ENCODE assay signal across 12 mouse cellular contexts in the genomic region with DNA sequence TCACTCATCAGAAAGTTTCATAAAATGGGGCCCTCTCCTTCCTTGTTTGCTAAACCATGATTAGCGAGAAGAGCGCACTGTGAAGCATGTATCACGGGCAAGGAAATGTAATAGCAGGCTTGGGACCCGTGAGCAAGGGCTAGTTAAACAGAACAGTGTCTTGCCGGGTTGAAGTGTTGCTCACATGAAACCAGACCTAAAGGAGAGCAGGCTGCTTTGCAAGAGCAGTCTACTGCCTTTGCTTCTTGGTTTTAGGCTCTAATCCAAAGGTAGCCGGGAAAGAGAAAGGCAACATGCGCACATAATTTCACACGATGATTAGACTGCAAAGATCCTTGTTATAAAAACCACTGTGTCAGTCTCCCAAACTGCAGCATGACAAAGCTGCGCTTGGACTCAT.
DNase-seq lines count a peak whose midpoint lies in the region; ATAC-seq and TF ChIP-seq lines count a peak whose summit lies in the region.
"Had no signal": no experiment of that assay in that cellular context is flagged by ENCODE, and none has a peak within 500 bp of the region (broad histone marks: within the 10 kb centered on the region; RNA-seq: fewer than 3 reads in every experiment).

No protein-coding gene starts in this region.

- H3K9me3 ChIP-seq in lung, embryonic 16.5 days (ENCODE audit: control insufficient read depth, low read length): no peaks in the 10 kb centered on the region
- no peaks in the 10 kb centered on the region for H3K9me3 ChIP-seq in forebrain, embryonic 15.5 days
- H3K9me3 ChIP-seq in limb, embryonic 13.5 days: no peaks in the 10 kb centered on the region
- no peaks in the 10 kb centered on the region for H3K9me3 ChIP-seq in stomach, embryonic 15.5 days

- no peak for TF ChIP-seq CTCF in lung, adult 2 months (IDR thresholded peaks at IDR 0.05; ENCODE audit: insufficient read depth, low read length)

- WGBS in lung, embryonic 16.5 days: 36% methylated on average over 9 of the region's 9 CpGs
- 48% methylated on average over 9 of the region's 9 CpGs for WGBS in lung, adult 2 months
- WGBS in forebrain, embryonic 15.5 days: 12% methylated on average over 9 of the region's 9 CpGs
- 33% methylated on average over 9 of the region's 9 CpGs for WGBS in limb, embryonic 13.5 days
- WGBS in stomach, embryonic 15.5 days: 39% methylated on average over 9 of the region's 9 CpGs

- no peak overlapping the region for H3K27ac ChIP-seq in lung, embryonic 16.5 days (ENCODE audit: low read length)
- peak overlapping the region; percentile 89 for H3K27ac ChIP-seq in forebrain, embryonic 15.5 days (replicated peaks)
- no peak overlapping the region for H3K27ac ChIP-seq in limb, embryonic 13.5 days
- H3K27ac ChIP-seq in stomach, embryonic 15.5 days: no peak overlapping the region
- H3K27ac ChIP-seq: macrophage had no signal

- no peak for ATAC-seq in lung, embryonic 16.5 days (ENCODE audit: low read depth)
- ATAC-seq in forebrain, embryonic 15.5 days (replicated peaks): peak; percentile 22; the same call in 1 of the 2 replicates
- peak; percentile 66; the same call in 1 of the 2 replicates for ATAC-seq in limb, embryonic 13.5 days (ENCODE audit: low FRiP score, low read depth)
- no peak for ATAC-seq in stomach, embryonic 15.5 days (ENCODE audit: insufficient read depth, low FRiP score, low read depth)

- H3K9ac ChIP-seq in lung, embryonic 16.5 days (ENCODE audit: low read length): no peak overlapping the region
- peak overlapping the region; percentile 35; the same call in 1 of the 2 replicates for H3K9ac ChIP-seq in forebrain, embryonic 15.5 days (replicated peaks)
- H3K9ac ChIP-seq in limb, embryonic 13.5 days: no peak overlapping the region
- no peak overlapping the region for H3K9ac ChIP-seq in stomach, embryonic 15.5 days

- no peaks in the 10 kb centered on the region for H3K36me3 ChIP-seq in lung, embryonic 16.5 days (ENCODE audit: control insufficient read depth, insufficient read depth, low read length)
- H3K36me3 ChIP-seq in forebrain, embryonic 15.5 days: no peaks in the 10 kb centered on the region
- no peaks in the 10 kb centered on the region for H3K36me3 ChIP-seq in limb, embryonic 13.5 days
- H3K36me3 ChIP-seq in stomach, embryonic 15.5 days: no peaks in the 10 kb centered on the region

- TF ChIP-seq POLR2A in lung, adult 2 months (IDR thresholded peaks at IDR 0.05; ENCODE audit: borderline replicate concordance, extremely low read depth, low read depth, low read length): no peak

- no peaks in the 10 kb centered on the region for H3K4me1 ChIP-seq in lung, embryonic 16.5 days (replicated peaks; ENCODE audit: control insufficient read depth, insufficient read depth, low read length)
- no peaks in the 10 kb centered on the region for H3K4me1 ChIP-seq in lung, adult 2 months (ENCODE audit: control insufficient read depth, insufficient read depth, low read length)
- peaks cover 47% of the 10 kb centered on the region for H3K4me1 ChIP-seq in forebrain, embryonic 15.5 days
- peaks cover 18% of the 10 kb centered on the region for H3K4me1 ChIP-seq in limb, embryonic 13.5 days
- no peaks in the 10 kb centered on the region for H3K4me1 ChIP-seq in stomach, embryonic 15.5 days

- H3K27me3 ChIP-seq in lung, embryonic 16.5 days (ENCODE audit: control insufficient read depth, insufficient read depth, low read depth, low read length): no peaks in the 10 kb centered on the region
- H3K27me3 ChIP-seq in forebrain, embryonic 15.5 days: no peaks in the 10 kb centered on the region
- H3K27me3 ChIP-seq in limb, embryonic 13.5 days: 0 out of 2 replicates have a peak, but pooled peaks cover 6% of the 10 kb centered on the region
- no peaks in the 10 kb centered on the region for H3K27me3 ChIP-seq in stomach, embryonic 15.5 days (replicated peaks)

- H3K4me3 ChIP-seq in lung, embryonic 16.5 days (ENCODE audit: low read length): no peak overlapping the region
- no peak overlapping the region for H3K4me3 ChIP-seq in lung, adult 2 months (replicated peaks; ENCODE audit: extremely low read depth, low read depth, low read length)
- H3K4me3 ChIP-seq in forebrain, embryonic 15.5 days: peak overlapping the region; percentile 9; the same call in 1 of the 2 replicates
- H3K4me3 ChIP-seq in limb, embryonic 13.5 days: peak overlapping the region; percentile 16
- no peak overlapping the region for H3K4me3 ChIP-seq in stomach, embryonic 15.5 days (replicated peaks)

- DNase-seq in lung, adult 2 months: no peak
- no peak for DNase-seq in left cerebral cortex, adult 11 months (ENCODE audit: low spot score)
- DNase-seq in ovary, postnatal 14 days (ENCODE audit: low spot score): no peak
- DNase-seq: adrenal gland, adult 2 months; cerebellum, adult 9-10 months; heart, postnatal 36 days; right cerebral cortex, postnatal 14 days had no signal

- H3K4me2 ChIP-seq in lung, embryonic 16.5 days (ENCODE audit: low read depth, low read length): peak overlapping the region; percentile 28
- H3K4me2 ChIP-seq in forebrain, embryonic 15.5 days (replicated peaks): peak overlapping the region; percentile 34
- H3K4me2 ChIP-seq in limb, embryonic 13.5 days (replicated peaks): peak overlapping the region; percentile 45
- peak overlapping the region; percentile 24 for H3K4me2 ChIP-seq in stomach, embryonic 15.5 days

Comparison
In these comparisons a context has a peak if more than half of its experiments do, and no peak if none do; other contexts are left out.
1. ATAC-seq: peak in forebrain, embryonic 15.5 days (single experiment) and limb, embryonic 13.5 days (single experiment); none in lung, embryonic 16.5 days (single experiment) and stomach, embryonic 15.5 days (single experiment).
2. H3K4me3 ChIP-seq: peak in forebrain, embryonic 15.5 days (single experiment) and limb, embryonic 13.5 days (single experiment); none in lung, embryonic 16.5 days (single experiment), lung, adult 2 months (single experiment) and stomach, embryonic 15.5 days (single experiment).
3. Peak in every context shown above with its lines, with median percentiles within 50 percentile points of each other: H3K4me2 ChIP-seq.